Mouse (Mus musculus): ENCODE data around the gene Celf2. TPM values are rescaled to one million over a fixed set of nuclear protein-coding genes. Genes with fewer than 3 reads are reported as not detected.

The Celf2 gene
- polyA plus RNA-seq, 1 experiment: 17.4 TPM

GRCm38 (mm10) chr2:7025594-7025993 is 483.8 kb downstream of the Celf2 start:
- no peaks in the 10 kb centered on the region for H3K27me3 ChIP-seq (ENCODE audit: control insufficient read depth, insufficient read depth, low read length)
- H3K4me3 ChIP-seq (ENCODE audit: control insufficient read depth, low read depth, low read length): no peak overlapping the region
- TF ChIP-seq POLR2A (IDR thresholded peaks at IDR 0.05; ENCODE audit: control insufficient read depth, low read depth, low read length): no peak
- no peak for TF ChIP-seq CTCF (IDR thresholded peaks at IDR 0.05; ENCODE audit: control insufficient read depth, insufficient read depth, insufficient replicate concordance, low read depth, low read length)
- H3K27ac ChIP-seq (ENCODE audit: control insufficient read depth, insufficient read depth, low read depth, low read length): no peak overlapping the region
- H3K36me3 ChIP-seq (ENCODE audit: control insufficient read depth, insufficient read depth, low read length): no peaks in the 10 kb centered on the region
- no peaks in the 10 kb centered on the region for H3K4me1 ChIP-seq (ENCODE audit: control insufficient read depth, insufficient read depth, low read length)

GRCm38 (mm10) chr2:7022184-7022583 is 487.2 kb downstream of the Celf2 start:
- Histone ChIP-seq H3K4me1 (ENCODE audit: control insufficient read depth, insufficient read depth, low read length) (no peaks in the 10 kb centered on the region), H3K27ac (ENCODE audit: control insufficient read depth, insufficient read depth, low read depth, low read length) (no peak overlapping the region), H3K36me3 (ENCODE audit: control insufficient read depth, insufficient read depth, low read length) (no peaks in the 10 kb centered on the region), H3K4me3 (ENCODE audit: control insufficient read depth, low read depth, low read length) (no peak overlapping the region), H3K27me3 (ENCODE audit: control insufficient read depth, insufficient read depth, low read length) (no peaks in the 10 kb centered on the region)
- TF ChIP-seq POLR2A (IDR thresholded peaks at IDR 0.05; ENCODE audit: control insufficient read depth, low read depth, low read length): no peak
- no peak for TF ChIP-seq CTCF (IDR thresholded peaks at IDR 0.05; ENCODE audit: control insufficient read depth, insufficient read depth, insufficient replicate concordance, low read depth, low read length)

DNA sequence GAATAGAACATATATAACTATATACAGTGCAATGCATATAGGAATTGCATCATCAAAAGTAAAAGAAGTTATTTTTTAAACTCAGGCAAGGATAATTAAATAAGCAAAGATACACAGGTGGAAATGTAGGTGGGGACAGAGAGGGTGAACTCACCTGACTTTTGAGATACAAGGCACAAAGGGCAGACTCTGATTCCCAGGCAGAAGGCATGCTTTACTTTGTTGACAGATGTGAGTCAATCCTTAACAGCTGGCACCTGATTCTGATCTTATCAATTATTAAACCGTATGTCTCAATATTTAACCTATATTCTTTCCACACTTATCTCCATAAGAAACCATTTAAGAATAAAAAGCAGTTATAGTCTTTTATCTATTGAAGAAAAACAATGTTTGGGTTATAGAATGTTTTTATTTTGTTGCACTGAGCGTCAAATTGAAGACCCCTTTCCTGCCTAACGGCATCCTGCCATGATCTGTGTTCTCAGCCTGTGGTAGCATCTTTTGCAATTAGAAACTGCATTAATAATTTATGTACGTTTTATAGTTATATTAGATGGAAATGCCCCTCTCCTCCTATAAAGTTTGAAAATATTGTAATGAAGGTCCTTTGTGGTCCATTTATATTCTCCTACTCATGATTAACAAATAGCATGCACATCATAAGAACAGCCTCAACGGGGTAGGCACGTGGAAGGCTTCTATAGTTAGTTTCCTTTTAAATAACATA is 491.8 kb downstream of the Celf2 start:
- TF ChIP-seq CTCF (IDR thresholded peaks at IDR 0.05; ENCODE audit: control insufficient read depth, insufficient read depth, insufficient replicate concordance, low read depth, low read length) (no peak), POLR2A (IDR thresholded peaks at IDR 0.05; ENCODE audit: control insufficient read depth, low read depth, low read length) (no peak)

GRCm38 (mm10) chr2:7013126-7013525 is 496.2 kb downstream of the Celf2 start:
- no peak overlapping the region for H3K4me3 ChIP-seq (ENCODE audit: control insufficient read depth, low read depth, low read length)
- TF ChIP-seq CTCF (IDR thresholded peaks at IDR 0.05; ENCODE audit: control insufficient read depth, insufficient read depth, insufficient replicate concordance, low read depth, low read length) (no peak), POLR2A (IDR thresholded peaks at IDR 0.05; ENCODE audit: control insufficient read depth, low read depth, low read length) (no peak)
- H3K36me3 ChIP-seq (ENCODE audit: control insufficient read depth, insufficient read depth, low read length): no peaks in the 10 kb centered on the region
- H3K27me3 ChIP-seq (ENCODE audit: control insufficient read depth, insufficient read depth, low read length): no peaks in the 10 kb centered on the region
- no peak overlapping the region for H3K27ac ChIP-seq (ENCODE audit: control insufficient read depth, insufficient read depth, low read depth, low read length)
- H3K4me1 ChIP-seq (ENCODE audit: control insufficient read depth, insufficient read depth, low read length): no peaks in the 10 kb centered on the region

More for the DNA sequence above, 491.8 kb downstream of the Celf2 start:
- H3K36me3 ChIP-seq (ENCODE audit: control insufficient read depth, insufficient read depth, low read length): no peaks in the 10 kb centered on the region
- H3K27me3 ChIP-seq (ENCODE audit: control insufficient read depth, insufficient read depth, low read length): no peaks in the 10 kb centered on the region
- no peak overlapping the region for H3K27ac ChIP-seq (ENCODE audit: control insufficient read depth, insufficient read depth, low read depth, low read length)
- H3K4me1 ChIP-seq (ENCODE audit: control insufficient read depth, insufficient read depth, low read length): no peaks in the 10 kb centered on the region
- H3K4me3 ChIP-seq (ENCODE audit: control insufficient read depth, low read depth, low read length): no peak overlapping the region

- H3K27me3 ChIP-seq (ENCODE audit: control insufficient read depth, insufficient read depth, low read length): no peaks in the 10 kb centered on the region
- no peaks in the 10 kb centered on the region for H3K36me3 ChIP-seq (ENCODE audit: control insufficient read depth, insufficient read depth, low read length)
- no peak overlapping the region for H3K27ac ChIP-seq (ENCODE audit: control insufficient read depth, insufficient read depth, low read depth, low read length)
- H3K4me3 ChIP-seq (ENCODE audit: control insufficient read depth, low read depth, low read length): no peak overlapping the region
- H3K4me1 ChIP-seq (ENCODE audit: control insufficient read depth, insufficient read depth, low read length): no peaks in the 10 kb centered on the region
- TF ChIP-seq POLR2A (IDR thresholded peaks at IDR 0.05; ENCODE audit: control insufficient read depth, low read depth, low read length) (no peak), CTCF (IDR thresholded peaks at IDR 0.05; ENCODE audit: control insufficient read depth, insufficient read depth, insufficient replicate concordance, low read depth, low read length) (no peak)
Observed at GRCm38 (mm10) chr2:7006816-7007215, 502.5 kb downstream of the Celf2 start.

DNA sequence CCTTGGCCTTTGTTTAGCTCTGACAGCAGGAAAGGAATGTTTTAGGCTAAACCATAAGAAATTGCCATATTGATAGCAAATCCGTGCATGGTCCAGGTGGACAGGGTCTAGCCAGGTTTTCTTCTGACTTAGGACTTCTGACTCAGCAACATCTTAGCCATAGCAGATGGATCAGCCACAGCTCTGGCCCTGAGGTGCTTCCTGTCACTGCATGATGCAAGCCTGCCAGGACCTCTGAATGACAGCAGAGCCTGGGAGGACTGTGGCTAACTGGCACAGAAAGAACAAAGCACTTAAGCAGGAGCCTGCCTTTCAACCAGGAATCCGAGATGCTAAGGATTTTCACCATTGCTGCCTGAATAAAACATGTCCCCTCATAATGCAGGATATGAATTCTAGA is 507.4 kb downstream of the Celf2 start:
- H3K27ac ChIP-seq (ENCODE audit: control insufficient read depth, insufficient read depth, low read depth, low read length): no peak overlapping the region
- no peak overlapping the region for H3K4me3 ChIP-seq (ENCODE audit: control insufficient read depth, low read depth, low read length)
- H3K4me1 ChIP-seq (ENCODE audit: control insufficient read depth, insufficient read depth, low read length): no peaks in the 10 kb centered on the region
- no peaks in the 10 kb centered on the region for H3K27me3 ChIP-seq (ENCODE audit: control insufficient read depth, insufficient read depth, low read length)
- no peaks in the 10 kb centered on the region for H3K36me3 ChIP-seq (ENCODE audit: control insufficient read depth, insufficient read depth, low read length)
- TF ChIP-seq CTCF (IDR thresholded peaks at IDR 0.05; ENCODE audit: control insufficient read depth, insufficient read depth, insufficient replicate concordance, low read depth, low read length) (no peak), POLR2A (IDR thresholded peaks at IDR 0.05; ENCODE audit: control insufficient read depth, low read depth, low read length) (no peak)

GRCm38 (mm10) chr2:6991010-6991421 is 518.3 kb downstream of the Celf2 start:
- H3K27me3 ChIP-seq (ENCODE audit: control insufficient read depth, insufficient read depth, low read length): no peaks in the 10 kb centered on the region
- H3K27ac ChIP-seq (ENCODE audit: control insufficient read depth, insufficient read depth, low read depth, low read length): no peak overlapping the region
- H3K4me1 ChIP-seq (ENCODE audit: control insufficient read depth, insufficient read depth, low read length): no peaks in the 10 kb centered on the region
- TF ChIP-seq POLR2A (IDR thresholded peaks at IDR 0.05; ENCODE audit: control insufficient read depth, low read depth, low read length) (no peak), CTCF (IDR thresholded peaks at IDR 0.05; ENCODE audit: control insufficient read depth, insufficient read depth, insufficient replicate concordance, low read depth, low read length) (no peak)
- H3K36me3 ChIP-seq (ENCODE audit: control insufficient read depth, insufficient read depth, low read length): no peaks in the 10 kb centered on the region
- no peak overlapping the region for H3K4me3 ChIP-seq (ENCODE audit: control insufficient read depth, low read depth, low read length)
